Mouse (Mus musculus) kidney, adult 10 weeks (tissue): ENCODE measurements around the gene Gm5129. TPM values are rescaled to one million over a fixed set of nuclear protein-coding genes. Genes with fewer than 3 reads are reported as not detected.

Source experiments
- polyA plus RNA-seq: library from polyadenylated mRNA; stranded (reverse); fragments of 350-450 nt; fragmentation: Illumina TruSeq; extraction: RNeasy Lipid Tissue Mini Kit (QIAGEN cat#74804); gene quantifications from one replicate; pipeline ENCODE4 v1.2.3, GENCODE M21; 2014; ENCODE audit warnings: low read depth, low replicate concordance

Gm5129 gene
- not detected for polyA plus RNA-seq

GRCm38 (mm10) chr5:29735557-29736061 lies at the start of gene Gm5129, which contains the start of gene Dnajb6:
Gene Gm5129, minus strand, starts transcription at chr5:29735936.
Gene Dnajb6, plus strand, starts transcription at chr5:29735688.

Other genes with a start within 250 kb of the Gm5129 start
- 46.4 TPM for gene Ube3c, start 166.7 kb downstream of the Gm5129 start, polyA plus RNA-seq
- gene Dnajb6, start 248 bp downstream of the Gm5129 start, polyA plus RNA-seq = 305 TPM